Mouse (Mus musculus) erythroblast, embryonic 14.5 days (primary cell): ENCODE results near the gene Vcp. TPM values are rescaled to one million over a fixed set of nuclear protein-coding genes. Genes with fewer than 3 reads are reported as not detected.

Experiments
- H3K27me3 ChIP-seq: 2 replicates; pipeline ENCODE4 v1.6.1; 2012; ENCODE audit warnings: inconsistent platforms; ENCODE audit not compliant: control insufficient read depth
- H3K36me3 ChIP-seq: 2 replicates; pipeline ENCODE4 v1.6.1; 2012; ENCODE audit warnings: mild to moderate bottlenecking, inconsistent platforms; ENCODE audit not compliant: control insufficient read depth
- H3K4me1 ChIP-seq: 2 replicates; pipeline ENCODE4 v1.6.1; 2012; ENCODE audit warnings: inconsistent platforms; ENCODE audit not compliant: control insufficient read depth
- H3K4me3 ChIP-seq: replicated peaks from 2 replicates; pipeline ENCODE3; 2012; ENCODE audit warnings: moderate library complexity, mild to moderate bottlenecking, inconsistent platforms
- H3K9me3 ChIP-seq: 2 replicates; pipeline ENCODE4 v1.6.1; 2012; ENCODE audit warnings: low read length, inconsistent platforms, mixed read lengths; ENCODE audit not compliant: control insufficient read depth
- GATA1 ChIP-seq: IDR thresholded peaks from 2 replicates; pipeline ENCODE4 v1.6.1; 2012; ENCODE audit warnings: low read length, inconsistent platforms, mixed read lengths
- TAL1 ChIP-seq: IDR thresholded peaks from 3 replicates; pipeline ENCODE4 v1.6.1; 2012; ENCODE audit warnings: low read length, inconsistent platforms, mixed read lengths
- polyA plus RNA-seq: library from polyadenylated mRNA; stranded (reverse); fragments of >175 nt; gene quantifications from 2 replicates; pipeline ENCODE4 v1.2.3, GENCODE M21; 2012

Gene Vcp
- polyA plus RNA-seq, 1 experiment, result 6.3 TPM

DNA sequence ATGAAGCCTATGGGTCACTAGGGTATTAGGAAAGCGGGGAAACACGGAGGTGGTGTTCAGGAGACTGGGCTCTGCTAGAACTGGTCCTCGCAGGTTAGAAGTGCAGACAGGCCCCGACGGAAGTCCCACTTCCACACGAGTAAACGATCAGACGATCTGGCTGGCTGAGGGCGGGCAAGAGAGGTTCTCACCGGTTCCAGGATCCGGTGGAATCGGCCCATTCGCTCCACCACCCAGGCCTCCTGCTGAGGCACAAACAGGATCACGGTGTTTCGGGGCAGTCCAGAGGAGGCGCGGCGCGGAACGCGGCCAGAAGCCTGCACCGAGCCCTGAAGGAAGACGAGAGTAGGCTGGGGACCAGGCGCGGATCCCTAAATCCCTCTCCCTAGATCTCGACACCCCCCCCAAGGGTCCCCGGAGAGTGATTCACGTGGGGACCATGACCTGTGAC lies 30.5 kb upstream of the Vcp start:
- H3K4me3 ChIP-seq, result peak overlapping the region; percentile 77
- H3K4me1 ChIP-seq, result peaks cover 56% of the 10 kb centered on the region
- H3K9me3 ChIP-seq, result no peaks in the 10 kb centered on the region
- H3K27me3 ChIP-seq, result no peaks in the 10 kb centered on the region
- TF ChIP-seq TAL1, result no peak
- no peak for TF ChIP-seq GATA1
- H3K36me3 ChIP-seq, result peaks cover 86% of the 10 kb centered on the region

GRCm38 (mm10) chr4:43030352-43030751 lies 30.0 kb upstream of the Vcp start:
- Histone ChIP-seq H3K4me1 (peaks cover 56% of the 10 kb centered on the region), H3K36me3 (peaks cover 82% of the 10 kb centered on the region), H3K27me3 (no peaks in the 10 kb centered on the region), H3K9me3 (no peaks in the 10 kb centered on the region), H3K4me3 (peak overlapping the region; percentile 77)
- TF ChIP-seq GATA1 (no peak), TAL1 (no peak)

DNA sequence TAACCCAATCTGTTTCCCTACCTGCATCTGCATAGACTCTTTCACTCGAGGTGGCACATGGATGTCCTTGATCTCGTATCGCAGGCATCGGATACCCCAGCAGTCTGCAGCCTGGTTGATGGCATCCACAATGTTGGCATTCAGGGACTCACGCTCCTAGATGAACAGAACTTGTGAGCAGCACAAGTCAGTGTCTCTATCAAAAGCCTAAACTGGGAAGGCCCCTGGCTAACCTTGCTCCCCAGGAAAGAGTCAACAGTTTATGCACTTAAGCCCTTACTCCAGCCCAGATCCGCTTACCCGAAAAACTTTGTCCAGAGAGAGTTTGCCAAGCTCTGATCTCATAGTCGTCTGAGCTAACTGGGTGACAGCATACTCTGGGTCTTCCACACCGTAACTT lies 29.4 kb upstream of the Vcp start:
- TF ChIP-seq GATA1, result no peak
- no peak for TF ChIP-seq TAL1
- Histone ChIP-seq H3K36me3 (peaks cover 76% of the 10 kb centered on the region), H3K4me3 (peak overlapping the region; percentile 77), H3K9me3 (no peaks in the 10 kb centered on the region), H3K4me1 (peaks cover 61% of the 10 kb centered on the region), H3K27me3 (no peaks in the 10 kb centered on the region)

GRCm38 (mm10) chr4:43029121-43029520 lies 28.8 kb upstream of the Vcp start:
- no peaks in the 10 kb centered on the region for H3K9me3 ChIP-seq
- H3K36me3 ChIP-seq, result peaks cover 75% of the 10 kb centered on the region
- no peak for TF ChIP-seq TAL1
- no peak for TF ChIP-seq GATA1
- no peak overlapping the region for H3K4me3 ChIP-seq
- H3K4me1 ChIP-seq, result peaks cover 63% of the 10 kb centered on the region
- H3K27me3 ChIP-seq, result no peaks in the 10 kb centered on the region

GRCm38 (mm10) chr4:43025084-43025960 lies 25.0 kb upstream of the Vcp start, which contains the start of gene Pigo:
Pigo (minus strand) TSS chr4:43025819.
- Histone ChIP-seq H3K27me3 (no peaks in the 10 kb centered on the region), H3K9me3 (no peaks in the 10 kb centered on the region), H3K4me1 (peaks cover 47% of the 10 kb centered on the region), H3K4me3 (peak within 1 kb of the TSS; percentile 83), H3K36me3 (peaks cover 87% of the 10 kb centered on the region)
- no peak for TF ChIP-seq TAL1
- no peak for TF ChIP-seq GATA1

GRCm38 (mm10) chr4:43024673-43025072 lies 24.4 kb upstream of the Vcp start:
- H3K36me3 ChIP-seq, result peaks cover 87% of the 10 kb centered on the region
- TF ChIP-seq TAL1, result no peak
- no peaks in the 10 kb centered on the region for H3K27me3 ChIP-seq
- peak overlapping the region; percentile 83 for H3K4me3 ChIP-seq
- no peaks in the 10 kb centered on the region for H3K9me3 ChIP-seq
- peaks cover 47% of the 10 kb centered on the region for H3K4me1 ChIP-seq

DNA sequence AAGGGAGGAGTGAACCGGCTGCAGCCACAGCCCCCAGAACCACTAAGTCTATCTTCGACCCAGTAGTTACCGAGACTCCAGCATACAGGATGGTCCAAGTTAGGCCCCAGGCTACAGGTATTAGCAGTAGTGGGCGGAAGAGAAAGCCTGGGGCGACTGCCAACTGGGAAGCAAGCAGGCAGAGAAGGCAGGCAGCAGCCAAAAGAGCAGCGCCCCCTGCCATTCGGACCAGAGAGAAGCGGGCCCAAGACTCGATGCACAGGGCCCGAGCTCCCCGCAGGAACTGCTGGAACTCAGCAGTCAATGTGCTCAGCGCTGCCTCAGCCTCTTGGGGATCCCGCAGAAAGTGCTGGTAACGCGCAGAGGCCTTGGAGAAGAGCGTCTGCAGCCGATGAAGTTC lies 21.0 kb upstream of the Vcp start:
- Histone ChIP-seq H3K4me1 (peaks cover 46% of the 10 kb centered on the region), H3K4me3 (no peak overlapping the region), H3K36me3 (peaks cover 83% of the 10 kb centered on the region), H3K9me3 (no peaks in the 10 kb centered on the region), H3K27me3 (no peaks in the 10 kb centered on the region)
- no peak for TF ChIP-seq TAL1
- no peak for TF ChIP-seq GATA1

DNA sequence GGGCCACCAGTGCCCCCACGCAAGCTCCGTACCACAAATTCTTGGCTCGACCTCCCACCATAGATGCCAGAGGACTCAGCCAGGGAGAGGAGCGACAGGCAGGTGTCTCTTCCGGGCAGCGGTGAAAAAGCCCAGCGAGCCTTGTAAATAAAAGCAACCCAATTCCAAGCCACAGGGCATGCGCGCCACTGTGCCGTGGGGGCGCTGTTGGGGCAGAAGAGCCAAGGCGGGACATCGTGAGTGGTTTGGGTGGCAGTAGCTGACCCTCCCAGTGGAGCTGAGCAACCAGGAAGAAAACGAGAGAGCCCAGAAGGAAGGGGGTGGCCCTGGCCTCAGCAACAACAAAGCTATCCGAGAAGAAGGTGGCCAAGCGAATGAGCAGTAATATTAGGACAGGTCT lies 20.6 kb upstream of the Vcp start:
- H3K9me3 ChIP-seq, result no peaks in the 10 kb centered on the region
- H3K4me1 ChIP-seq, result peaks cover 43% of the 10 kb centered on the region
- H3K36me3 ChIP-seq, result peaks cover 80% of the 10 kb centered on the region
- no peak overlapping the region for H3K4me3 ChIP-seq
- H3K27me3 ChIP-seq, result no peaks in the 10 kb centered on the region
- no peak for TF ChIP-seq GATA1
- TF ChIP-seq TAL1, result no peak

GRCm38 (mm10) chr4:43019641-43020465 lies 19.5 kb upstream of the Vcp start:
- H3K27me3 ChIP-seq, result no peaks in the 10 kb centered on the region
- peak overlapping the region; percentile 3 for H3K4me3 ChIP-seq
- H3K36me3 ChIP-seq, result peaks cover 79% of the 10 kb centered on the region
- peaks cover 33% of the 10 kb centered on the region for H3K4me1 ChIP-seq
- no peaks in the 10 kb centered on the region for H3K9me3 ChIP-seq
- no peak for TF ChIP-seq TAL1
- TF ChIP-seq GATA1, result no peak
